In the genomic region with DNA sequence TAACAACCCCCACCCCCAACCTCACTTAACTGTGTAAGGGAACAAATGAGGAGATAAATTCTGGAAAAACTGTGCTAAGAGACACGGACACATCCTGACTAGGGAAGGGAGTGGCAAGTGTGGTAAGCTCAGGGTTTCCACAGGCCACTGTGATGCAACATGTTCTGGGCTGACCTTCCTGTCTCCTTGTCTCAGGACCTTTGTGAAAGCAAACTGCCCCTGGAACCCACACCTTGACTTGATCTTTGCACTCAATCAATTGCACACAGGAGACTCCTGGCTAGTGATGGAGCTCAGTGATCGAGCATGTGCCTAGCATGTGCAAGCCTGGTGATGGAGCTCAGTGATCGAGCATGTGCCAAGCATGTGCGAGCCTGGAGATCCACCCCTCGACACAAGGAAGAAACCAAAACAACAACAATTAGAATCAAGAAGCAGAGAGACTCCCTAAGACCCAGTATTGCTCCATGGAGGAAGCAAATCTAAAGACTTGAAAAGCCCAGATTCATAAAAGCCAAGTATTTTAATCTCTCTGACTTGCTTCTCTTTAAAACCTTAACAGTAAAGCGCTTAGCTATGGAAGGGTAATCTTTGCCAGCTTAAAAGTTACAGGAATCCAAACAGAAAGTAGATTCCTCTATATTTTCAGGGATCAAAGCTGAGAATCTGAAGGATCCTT, we compare ENCODE assay signal across 12 mouse cellular contexts. TPM values are rescaled to one million over a fixed set of nuclear protein-coding genes. Genes with fewer than 3 reads are reported as not detected.
A peak's percentile ranks its signal among the peaks of the same experiment; 100 is the strongest.
DNase-seq lines count a peak whose midpoint lies in the region; ATAC-seq and TF ChIP-seq lines count a peak whose summit lies in the region.
"Had no signal": no experiment of that assay in that cellular context is flagged by ENCODE, and none has a peak within 500 bp of the region (broad histone marks: within the 10 kb centered on the region; RNA-seq: fewer than 3 reads in every experiment).

No protein-coding gene starts in this region.

- TF ChIP-seq RAD21 in MEL (IDR thresholded peaks at IDR 0.05; ENCODE audit: low read depth, low read length): no peak

- ATAC-seq in intestine, postnatal 0 days: peak; percentile 28
- ATAC-seq in intestine, embryonic 16.5 days: no peak
- peak; percentile 75 for ATAC-seq in megakaryocyte, adult 5-6 weeks (ENCODE audit: poor library complexity, severe bottlenecking)

- H3K4me2 ChIP-seq in intestine, postnatal 0 days (replicated peaks; ENCODE audit: low read depth): no peak overlapping the region
- H3K4me2 ChIP-seq in intestine, embryonic 16.5 days (ENCODE audit: low read depth, low read length): no peak overlapping the region
- H3K4me2 ChIP-seq: hindbrain, embryonic 15.5 days; limb, embryonic 13.5 days; midbrain, embryonic 12.5 days had no signal

- no peak overlapping the region for H3K27ac ChIP-seq in intestine, postnatal 0 days (ENCODE audit: low read depth, low read length)
- H3K27ac ChIP-seq in intestine, embryonic 16.5 days (ENCODE audit: low read length): no peak overlapping the region
- H3K27ac ChIP-seq in MEL (ENCODE audit: control insufficient read depth, low read depth, low read length): 0 out of 2 replicates have a peak overlapping the region, but pooled peaks have one; percentile 18
- H3K27ac ChIP-seq: hindbrain, embryonic 15.5 days; limb, embryonic 13.5 days; lung, embryonic 15.5 days; midbrain, embryonic 12.5 days had no signal

- 81% methylated on average over 6 of the region's 6 CpGs for WGBS in intestine, postnatal 0 days
- WGBS in intestine, embryonic 16.5 days: 88% methylated on average over 6 of the region's 6 CpGs

- H3K79me2 ChIP-seq in MEL (ENCODE audit: control insufficient read depth, insufficient read depth, low read length, poor library complexity): no peaks in the 10 kb centered on the region

- peak; percentile 76 for DNase-seq in 416B (ENCODE audit: low read depth)
- no peak for DNase-seq in MEL (ENCODE audit: low read depth, low spot score)
- no peak for DNase-seq in left cerebral cortex, adult 11 months (ENCODE audit: low spot score)
- DNase-seq in thymus, postnatal 4 days: no peak
- DNase-seq: thymus, adult 18-20 months had no signal

- H3K9me3 ChIP-seq in intestine, postnatal 0 days (ENCODE audit: control insufficient read depth): no peaks in the 10 kb centered on the region
- no peaks in the 10 kb centered on the region for H3K9me3 ChIP-seq in intestine, embryonic 16.5 days (ENCODE audit: control insufficient read depth, low read length)
- no peaks in the 10 kb centered on the region for H3K9me3 ChIP-seq in MEL (replicated peaks; ENCODE audit: insufficient read depth, low read length)
- H3K9me3 ChIP-seq: hindbrain, embryonic 15.5 days; limb, embryonic 13.5 days; lung, embryonic 15.5 days; midbrain, embryonic 12.5 days had no signal

- H3K27me3 ChIP-seq in intestine, postnatal 0 days (replicated peaks; ENCODE audit: control insufficient read depth, insufficient read depth, low read length): no peaks in the 10 kb centered on the region
- H3K27me3 ChIP-seq in intestine, embryonic 16.5 days (replicated peaks; ENCODE audit: control insufficient read depth, insufficient read depth, low read length): no peaks in the 10 kb centered on the region
- H3K27me3 ChIP-seq in MEL (ENCODE audit: control insufficient read depth in 1 of 2, insufficient read depth in 2 of 2, low read length in 2 of 2): no peaks in the 10 kb centered on the region
- H3K27me3 ChIP-seq: hindbrain, embryonic 15.5 days; limb, embryonic 13.5 days; lung, embryonic 15.5 days had no signal

- TF ChIP-seq POLR2A in MEL (IDR thresholded peaks at IDR 0.05; ENCODE audit: control insufficient read depth in 1 of 2, insufficient read depth in 1 of 2, low read depth in 1 of 2, low read length in 2 of 2, poor library complexity in 1 of 2): no peak

- no peak for TF ChIP-seq CTCF in intestine, postnatal 0 days (IDR thresholded peaks at IDR 0.05; ENCODE audit: low read depth)
- TF ChIP-seq CTCF in MEL (IDR thresholded peaks at IDR 0.05 in 2 of 3, conservative IDR thresholded peaks at IDR 0.05 in 1 of 3; ENCODE audit: control insufficient read depth in 1 of 3, insufficient read depth in 1 of 3, low read depth in 2 of 3, low read length in 3 of 3, poor library complexity in 1 of 3, severe bottlenecking in 1 of 3): no peak

- no peak overlapping the region for H3K9ac ChIP-seq in intestine, postnatal 0 days (ENCODE audit: low read depth, low read length)
- H3K9ac ChIP-seq in intestine, embryonic 16.5 days (ENCODE audit: low read depth, low read length): no peak overlapping the region
- H3K9ac ChIP-seq in MEL (ENCODE audit: control insufficient read depth, low read depth, low read length, poor library complexity, severe bottlenecking): peak overlapping the region; percentile 34
- H3K9ac ChIP-seq: hindbrain, embryonic 15.5 days; limb, embryonic 13.5 days; lung, embryonic 15.5 days; midbrain, embryonic 12.5 days had no signal

- TF ChIP-seq EP300 in MEL (IDR thresholded peaks at IDR 0.05; ENCODE audit: low read depth in 1 of 2, low read length in 2 of 2): no peak

- no peak overlapping the region for H3K4me3 ChIP-seq in intestine, postnatal 0 days (ENCODE audit: low read depth, low read length)
- H3K4me3 ChIP-seq in intestine, embryonic 16.5 days (ENCODE audit: low read length): no peak overlapping the region
- H3K4me3 ChIP-seq in MEL (ENCODE audit: control insufficient read depth in 1 of 2, insufficient read depth in 1 of 2, low read depth in 2 of 2, low read length in 2 of 2): peak overlapping the region; percentile 33 to 50
- H3K4me3 ChIP-seq: hindbrain, embryonic 15.5 days; limb, embryonic 13.5 days; lung, embryonic 15.5 days; midbrain, embryonic 12.5 days had no signal

- H3K4me1 ChIP-seq in intestine, postnatal 0 days (replicated peaks; ENCODE audit: control insufficient read depth, insufficient read depth, low read length): peaks cover 6% of the 10 kb centered on the region; the same call in 1 of the 2 replicates
- peaks cover 3% of the 10 kb centered on the region; the same call in 1 of the 2 replicates for H3K4me1 ChIP-seq in intestine, embryonic 16.5 days (ENCODE audit: control insufficient read depth, insufficient read depth, low read length)
- H3K4me1 ChIP-seq in MEL (ENCODE audit: control insufficient read depth in 1 of 2, insufficient read depth in 2 of 2, low read length in 2 of 2): peaks cover 9 to 32% of the 10 kb centered on the region in 2 experiments; a peak in 3 of 4 replicates

- H3K36me3 ChIP-seq in intestine, postnatal 0 days (ENCODE audit: control insufficient read depth, insufficient read depth): no peaks in the 10 kb centered on the region
- H3K36me3 ChIP-seq in intestine, embryonic 16.5 days (ENCODE audit: control insufficient read depth, insufficient read depth, low read length): no peaks in the 10 kb centered on the region
- H3K36me3 ChIP-seq in MEL (ENCODE audit: control insufficient read depth in 1 of 2, insufficient read depth in 2 of 2, low read length in 2 of 2): peaks cover 0 to 27% of the 10 kb centered on the region in 2 experiments; a peak in 2 of 4 replicates
- H3K36me3 ChIP-seq: hindbrain, embryonic 15.5 days; limb, embryonic 13.5 days; lung, embryonic 15.5 days; midbrain, embryonic 12.5 days had no signal

TF ChIP-seq in MEL, 35 proteins besides CTCF, POLR2A, EP300 and RAD21:
- no peak for TF ChIP-seq NELFE (IDR thresholded peaks at IDR 0.05; ENCODE audit: low read depth, low read length)
- TF ChIP-seq MXI1 (IDR thresholded peaks at IDR 0.05; ENCODE audit: low read depth, low read length): no peak
- TF ChIP-seq GATA1 (IDR thresholded peaks at IDR 0.05; ENCODE audit: low read depth, low read length): no peak
- TF ChIP-seq ZNF384 (IDR thresholded peaks at IDR 0.05; ENCODE audit: low read depth, low read length): no peak
- no peak for TF ChIP-seq NRF1 (IDR thresholded peaks at IDR 0.05; ENCODE audit: insufficient read depth, low read depth, low read length, poor library complexity, severe bottlenecking)
- no peak for TF ChIP-seq UBTF (IDR thresholded peaks at IDR 0.05; ENCODE audit: borderline replicate concordance, insufficient read depth, low read depth, low read length)
- no peak for TF ChIP-seq BHLHE40 (IDR thresholded peaks at IDR 0.05; ENCODE audit: borderline replicate concordance, low read depth, low read length)
- TF ChIP-seq CHD2 (IDR thresholded peaks at IDR 0.05; ENCODE audit: low read length): no peak

RNA-seq across cellular contexts. Expression of a gene that starts 2.5 kb away (rescaled TPM):
- polyA plus RNA-seq in intestine, postnatal 0 days (2015; fragmentation: Nextera tagmentation; extraction: Ambion mirVana): 8.1 and 8.2 TPM in 2 replicates
- 24.3 and 27.6 TPM in 2 replicates for polyA plus RNA-seq in intestine, embryonic 16.5 days (2015; fragmentation: Nextera tagmentation; extraction: Ambion mirVana)
- total RNA-seq in MEL (2012; rRNA removed): 13.9 and 17.2 TPM in 2 replicates
- polyA plus RNA-seq in MEL (2012; ENCODE audit: insufficient read depth in 1 of 2, insufficient read length in 2 of 2, low read depth in 1 of 2, low replicate concordance in 2 of 2, missing spikeins in 1 of 2): 10 to 100 TPM in 1 of 2 experiments, not detected in 1; 26.9 TPM
- 185 and 188 TPM in 2 replicates for total RNA-seq in megakaryocyte, adult 5-6 weeks (2015)
- 329 and 344 TPM in 2 replicates for total RNA-seq in megakaryocyte, adult 5-6 weeks (2017)

Comparison
In these comparisons a context has a peak if more than half of its experiments do, and no peak if none do; other contexts are left out.
1. H3K4me3 ChIP-seq: peak in MEL (2 of 2); none in intestine, postnatal 0 days (single experiment) and intestine, embryonic 16.5 days (single experiment).